Mouse (Mus musculus) forebrain, embryonic 11.5 days (tissue): ENCODE results near the gene Pdzd2. TPM values are rescaled to one million over a fixed set of nuclear protein-coding genes. Genes with fewer than 3 reads are reported as not detected.

Experiments
- ATAC-seq: fragments of 200-750 bp; cut with Nextera tagmentation; replicated peaks from 2 replicates; pipeline ENCODE4 v1.8.0; 2017; ENCODE audit warnings: moderate TSS enrichment; ENCODE audit not compliant: low FRiP score
- DNase-seq: peaks from one replicate; pipeline ENCODE4 v3.0.0-alpha.2; 2017; ENCODE audit warnings: low spot score
- H3K27ac ChIP-seq: fragments of 300-500 bp; sonication (generic); 2 replicates; pipeline ENCODE4 v1.5.1; 2014; ENCODE audit warnings: low read depth, low read length
- H3K27me3 ChIP-seq: fragments of 300-500 bp; sonication (generic); 2 replicates; pipeline ENCODE4 v1.6.1; 2014; ENCODE audit warnings: mild to moderate bottlenecking, low read length, mixed read lengths; ENCODE audit not compliant: control insufficient read depth, insufficient read depth
- H3K36me3 ChIP-seq: fragments of 300-500 bp; sonication (generic); 2 replicates; pipeline ENCODE4 v1.6.1; 2014; ENCODE audit warnings: mild to moderate bottlenecking, low read length, moderate library complexity, mixed read lengths; ENCODE audit not compliant: control insufficient read depth, insufficient read depth
- H3K4me1 ChIP-seq: fragments of 300-500 bp; sonication (generic); replicated peaks from 2 replicates; pipeline ENCODE4 v1.6.1; 2014; ENCODE audit warnings: low read length, mixed read lengths; ENCODE audit not compliant: control insufficient read depth, insufficient read depth
- H3K4me2 ChIP-seq: fragments of 300-500 bp; sonication (generic); 2 replicates; pipeline ENCODE4 v1.6.1; 2014; ENCODE audit warnings: low read depth, mild to moderate bottlenecking, low read length, moderate library complexity, mixed read lengths; ENCODE audit not compliant: severe bottlenecking
- H3K4me3 ChIP-seq: fragments of 300-500 bp; sonication (generic); 2 replicates; pipeline ENCODE4 v1.5.1; 2014; ENCODE audit warnings: low read depth, low read length
- H3K9ac ChIP-seq: fragments of 300-500 bp; sonication (generic); 2 replicates; pipeline ENCODE4 v1.6.1; 2014; ENCODE audit warnings: low read length
- H3K9me3 ChIP-seq: fragments of 300-500 bp; sonication (generic); 2 replicates; pipeline ENCODE4 v1.6.1; 2016; ENCODE audit warnings: low read length, mixed read lengths; ENCODE audit not compliant: control insufficient read depth
- WGBS: fragments of 180-500 bp; shearing (Covaris S2); extraction: QIAGEN DNeasy Blood & Tissue Kit; methylation state at CpG from one replicate; pipeline ENCODE4 v1.1.7; 2014; 5-methylcytosine and 5-hydroxymethylcytosine counted together
- polyA plus RNA-seq: library from polyadenylated mRNA; unstranded; fragments of >200 nt; fragmentation: Nextera tagmentation; extraction: Ambion mirVana; gene quantifications from 2 replicates; pipeline ENCODE4 v1.2.1, GENCODE M21; 2014

Gene Pdzd2
- polyA plus RNA-seq, 1 experiment from 2014 or later, result 6.0 TPM

DNA sequence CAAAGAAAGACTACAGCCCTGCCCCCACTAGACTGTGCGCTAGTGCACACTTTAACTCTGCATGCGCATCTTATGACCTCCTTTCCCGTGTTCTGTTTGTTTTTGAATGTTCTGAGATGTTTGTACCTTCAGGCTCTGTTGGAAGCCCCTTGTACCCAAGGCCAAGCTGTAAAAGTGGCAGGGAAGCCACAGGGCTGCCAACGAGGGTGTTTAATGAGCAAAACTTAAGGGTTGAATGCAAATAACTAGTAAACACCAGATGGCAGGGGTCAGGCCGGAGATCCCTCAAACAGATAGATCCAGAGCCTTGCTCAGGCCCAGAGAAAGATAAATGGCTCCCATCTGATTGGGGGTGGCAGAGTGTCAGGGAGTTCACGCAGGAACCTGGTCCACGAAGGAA lies 42.0 kb downstream of the Pdzd2 start:
- no peak for ATAC-seq
- Histone ChIP-seq H3K9ac (no peak overlapping the region), H3K4me2 (no peak overlapping the region), H3K9me3 (no peaks in the 10 kb centered on the region), H3K27ac (no peak overlapping the region), H3K4me1 (no peaks in the 10 kb centered on the region; the same call in 1 of the 2 replicates), H3K27me3 (no peaks in the 10 kb centered on the region), H3K4me3 (no peak overlapping the region), H3K36me3 (no peaks in the 10 kb centered on the region; the same call in 1 of the 2 replicates)
- 73% methylated on average over 7 of the region's 7 CpGs for WGBS
- no peak for DNase-seq

DNA sequence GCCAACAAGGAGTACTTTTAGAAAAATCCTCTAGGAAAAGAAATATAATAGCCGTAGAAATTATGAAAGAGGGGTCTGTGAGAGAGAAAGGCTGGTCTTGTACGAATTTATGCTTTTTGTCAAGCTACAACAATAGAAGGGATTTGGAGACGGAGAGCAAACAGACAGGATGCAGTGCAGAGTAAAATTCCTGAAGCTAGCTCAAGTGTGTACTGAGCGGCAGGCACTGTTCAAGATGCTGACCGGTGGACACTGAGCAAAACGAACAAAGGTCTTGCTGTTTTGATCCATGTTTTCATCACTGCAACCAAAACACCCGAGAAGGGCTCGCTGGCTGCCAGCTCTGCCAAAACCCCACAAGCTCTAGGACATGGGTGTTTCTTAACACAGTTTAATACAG lies 42.8 kb downstream of the Pdzd2 start:
- Histone ChIP-seq H3K9ac (no peak overlapping the region), H3K4me2 (no peak overlapping the region), H3K4me1 (no peaks in the 10 kb centered on the region; the same call in 1 of the 2 replicates), H3K36me3 (no peaks in the 10 kb centered on the region; the same call in 1 of the 2 replicates), H3K27ac (no peak overlapping the region), H3K27me3 (no peaks in the 10 kb centered on the region), H3K9me3 (no peaks in the 10 kb centered on the region), H3K4me3 (no peak overlapping the region)
- DNase-seq, result no peak
- 33% methylated on average over 8 of the region's 8 CpGs for WGBS
- ATAC-seq, result no peak

DNA sequence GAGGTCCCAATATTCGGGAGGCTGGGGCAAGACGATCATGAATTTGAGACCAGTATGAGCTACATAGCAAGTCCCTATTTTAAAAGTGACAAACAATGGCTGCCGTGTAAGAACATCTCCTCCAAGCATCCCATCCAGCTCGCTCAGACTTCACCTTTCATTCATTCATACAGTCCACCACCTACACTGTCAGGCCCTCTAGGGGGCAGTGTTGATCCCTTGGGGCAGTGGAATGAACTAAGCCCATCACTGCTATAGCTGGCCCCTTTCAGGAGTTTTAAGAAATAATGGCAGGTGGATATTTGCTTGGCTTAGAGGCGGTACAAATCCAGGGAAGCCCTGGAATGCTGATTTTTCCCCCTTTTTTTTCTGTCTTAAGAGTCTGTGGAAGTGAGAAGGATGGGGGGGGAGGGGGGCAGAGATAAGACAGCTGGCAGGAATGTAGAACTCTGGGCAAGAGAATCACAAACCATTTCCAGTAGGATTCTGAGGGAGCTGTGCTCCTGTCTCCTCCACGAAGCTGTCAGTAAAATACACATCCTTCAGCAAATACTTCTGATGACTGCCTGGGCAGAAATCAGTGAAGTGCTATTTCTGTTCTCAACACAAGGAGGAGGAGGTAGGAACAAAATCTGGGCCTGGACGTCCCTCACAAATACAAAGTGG lies 49.9 kb downstream of the Pdzd2 start:
- no peak for DNase-seq
- Histone ChIP-seq H3K27me3 (no peaks in the 10 kb centered on the region), H3K4me1 (no peaks in the 10 kb centered on the region), H3K9ac (no peak overlapping the region), H3K27ac (no peak overlapping the region), H3K9me3 (no peaks in the 10 kb centered on the region), H3K4me2 (no peak overlapping the region), H3K36me3 (no peaks in the 10 kb centered on the region; the same call in 1 of the 2 replicates), H3K4me3 (no peak overlapping the region)
- 86% methylated on average over 7 of the region's 7 CpGs for WGBS
- ATAC-seq, result no peak

DNA sequence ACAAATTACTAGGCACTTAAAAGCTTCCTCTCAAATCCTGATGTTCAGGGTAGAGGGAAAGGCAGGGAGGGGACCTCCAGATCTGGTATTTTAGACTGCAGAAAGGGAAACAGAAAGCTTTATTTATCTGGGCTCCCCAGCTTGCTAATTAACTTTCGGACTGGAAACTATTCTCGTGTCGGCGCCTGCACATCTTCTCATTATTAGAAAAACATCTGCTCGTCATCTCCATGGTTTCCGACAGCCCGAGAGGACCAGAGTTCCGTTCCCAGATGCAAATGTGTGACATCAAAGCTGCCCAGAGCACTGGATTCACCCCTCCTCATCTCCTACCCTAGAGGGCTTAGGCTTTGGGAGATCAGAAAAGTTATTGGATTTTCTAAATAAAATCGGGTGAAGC lies 57.2 kb downstream of the Pdzd2 start:
- H3K36me3 ChIP-seq, result no peaks in the 10 kb centered on the region
- H3K4me1 ChIP-seq, result no peaks in the 10 kb centered on the region
- ATAC-seq, result no peak
- WGBS, result 64% methylated on average over 9 of the region's 9 CpGs
- H3K4me3 ChIP-seq, result no peak overlapping the region
- no peak for DNase-seq
- H3K9me3 ChIP-seq, result no peaks in the 10 kb centered on the region
- no peak overlapping the region for H3K9ac ChIP-seq
- no peak overlapping the region for H3K27ac ChIP-seq
- no peak overlapping the region for H3K4me2 ChIP-seq
- no peaks in the 10 kb centered on the region for H3K27me3 ChIP-seq

DNA sequence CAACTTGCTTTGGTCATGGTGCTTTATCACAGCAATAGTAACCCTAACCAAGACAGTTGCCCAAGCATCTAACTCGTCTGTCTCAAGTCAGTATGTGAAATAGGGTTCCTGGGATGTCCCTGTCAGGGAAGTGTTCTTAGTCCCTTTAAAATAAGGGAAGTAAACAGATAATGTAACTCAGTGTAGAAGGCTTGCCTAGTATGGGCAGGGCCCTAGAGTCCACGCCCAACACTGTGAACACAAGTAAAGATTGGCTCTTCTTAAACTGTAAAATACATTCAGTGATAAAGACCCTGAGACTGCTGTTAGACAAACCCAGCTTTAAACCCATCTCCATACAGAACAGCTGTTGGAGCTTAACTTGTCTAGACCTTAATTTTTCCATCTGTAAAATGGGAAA lies 57.8 kb downstream of the Pdzd2 start:
- Histone ChIP-seq H3K9me3 (no peaks in the 10 kb centered on the region), H3K4me1 (no peaks in the 10 kb centered on the region), H3K36me3 (no peaks in the 10 kb centered on the region), H3K4me2 (no peak overlapping the region), H3K4me3 (no peak overlapping the region), H3K9ac (no peak overlapping the region), H3K27ac (no peak overlapping the region), H3K27me3 (no peaks in the 10 kb centered on the region)
- WGBS, result 88% methylated on average over 2 of the region's 2 CpGs
- DNase-seq, result no peak
- no peak for ATAC-seq

DNA sequence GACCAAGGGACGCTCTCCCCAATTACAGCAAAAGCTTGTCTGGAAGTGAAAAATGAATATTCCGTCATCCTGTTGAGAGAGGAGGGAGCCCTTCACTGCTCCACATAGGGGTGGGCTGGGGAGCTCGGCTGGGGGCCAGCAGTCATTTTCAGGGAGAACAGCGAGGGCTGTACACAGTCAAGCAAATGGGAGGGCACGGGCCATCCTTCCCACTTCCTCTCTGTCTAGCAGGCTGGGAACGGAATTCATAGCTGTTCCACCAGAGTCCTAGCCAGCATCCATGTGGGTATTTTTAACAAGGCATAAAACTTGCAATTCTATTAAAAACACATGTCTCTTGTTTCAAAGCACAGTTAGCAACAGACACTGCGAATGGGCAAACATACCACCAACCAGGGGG lies 59.0 kb downstream of the Pdzd2 start:
- Histone ChIP-seq H3K4me2 (no peak overlapping the region), H3K9me3 (no peaks in the 10 kb centered on the region), H3K4me3 (no peak overlapping the region), H3K27ac (no peak overlapping the region), H3K9ac (no peak overlapping the region), H3K36me3 (no peaks in the 10 kb centered on the region), H3K4me1 (no peaks in the 10 kb centered on the region), H3K27me3 (no peaks in the 10 kb centered on the region)
- no peak for ATAC-seq
- DNase-seq, result no peak
- 80% methylated on average over 7 of the region's 7 CpGs for WGBS

DNA sequence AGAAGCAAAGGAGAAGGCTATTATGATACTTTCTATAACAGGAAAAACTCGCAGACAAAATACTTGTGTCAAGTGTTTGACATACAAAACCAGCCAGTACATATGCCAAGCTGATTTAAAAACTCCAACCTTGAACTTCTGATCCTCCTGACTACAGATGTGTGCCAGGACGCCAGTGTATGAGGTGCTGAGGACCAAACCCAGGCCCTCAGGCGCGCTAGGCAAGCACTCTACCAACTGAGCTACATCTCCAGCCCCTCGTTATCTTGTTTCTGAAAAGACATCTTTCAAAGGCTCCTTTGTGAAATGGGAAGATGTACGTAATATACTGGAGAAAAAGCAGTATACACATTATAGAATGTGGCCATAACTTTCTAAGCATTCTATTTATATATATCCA lies 59.7 kb downstream of the Pdzd2 start:
- Histone ChIP-seq H3K4me2 (no peak overlapping the region), H3K36me3 (no peaks in the 10 kb centered on the region), H3K9me3 (no peaks in the 10 kb centered on the region), H3K27me3 (no peaks in the 10 kb centered on the region), H3K9ac (no peak overlapping the region), H3K4me1 (no peaks in the 10 kb centered on the region), H3K27ac (no peak overlapping the region), H3K4me3 (no peak overlapping the region)
- 80% methylated on average over 6 of the region's 6 CpGs for WGBS
- DNase-seq (no peak), ATAC-seq (no peak)

DNA sequence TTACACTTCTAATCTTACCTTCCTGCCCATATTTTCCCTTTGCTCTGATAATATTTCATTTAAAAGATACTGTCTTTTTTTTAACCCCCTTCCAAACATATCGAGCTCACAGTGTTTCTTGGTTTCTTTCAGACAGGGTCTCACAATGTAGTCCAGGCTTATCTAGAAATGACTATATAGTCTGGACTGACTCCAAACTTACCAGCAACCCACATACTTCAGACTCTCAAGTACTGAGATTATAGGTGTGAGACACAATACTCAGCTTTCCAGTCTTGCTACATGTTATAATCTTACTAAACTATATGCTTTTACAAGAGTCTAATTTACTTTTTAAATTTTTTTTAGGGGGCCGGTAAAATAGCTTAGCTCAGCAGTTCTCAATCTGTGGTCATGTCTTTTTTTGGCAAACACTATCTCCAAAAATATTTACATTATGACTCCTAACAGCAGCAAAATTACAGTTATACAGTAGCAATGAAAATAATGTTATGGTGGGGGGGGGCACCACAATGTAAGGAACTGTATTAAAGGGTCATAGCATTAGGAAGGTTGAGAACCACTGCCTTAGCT lies 61.1 kb downstream of the Pdzd2 start:
- 90% methylated on average over 2 of the region's 2 CpGs for WGBS
- Histone ChIP-seq H3K4me3 (no peak overlapping the region), H3K36me3 (no peaks in the 10 kb centered on the region), H3K4me1 (no peaks in the 10 kb centered on the region), H3K9me3 (no peaks in the 10 kb centered on the region), H3K4me2 (no peak overlapping the region), H3K27me3 (no peaks in the 10 kb centered on the region), H3K27ac (no peak overlapping the region), H3K9ac (no peak overlapping the region)
- DNase-seq (no peak), ATAC-seq (no peak)

DNA sequence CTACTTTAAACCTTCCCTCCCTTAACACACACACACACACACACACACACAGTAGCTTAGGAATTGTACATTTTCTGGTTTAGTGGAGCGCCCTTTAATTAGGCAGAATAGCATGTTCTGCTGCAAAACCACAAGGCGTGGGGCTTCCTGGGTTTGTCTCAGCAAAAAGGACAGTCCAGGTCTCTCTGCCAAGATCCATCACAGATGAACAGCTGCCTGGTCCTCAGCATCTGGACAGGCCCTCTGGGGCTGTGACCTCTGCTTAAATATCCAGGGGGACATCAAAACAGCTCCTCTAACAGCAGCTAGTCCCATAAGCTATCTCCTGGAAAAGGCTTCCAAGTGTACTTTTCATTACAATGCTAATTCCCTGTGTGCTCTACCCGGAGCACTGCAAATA lies 64.4 kb downstream of the Pdzd2 start:
- H3K27ac ChIP-seq, result no peak overlapping the region
- no peak overlapping the region for H3K4me3 ChIP-seq
- no peak overlapping the region for H3K4me2 ChIP-seq
- WGBS, result 81% methylated on average over 3 of the region's 3 CpGs
- H3K27me3 ChIP-seq, result no peaks in the 10 kb centered on the region
- ATAC-seq (no peak), DNase-seq (no peak)
- H3K9me3 ChIP-seq, result no peaks in the 10 kb centered on the region
- no peaks in the 10 kb centered on the region for H3K36me3 ChIP-seq
- H3K9ac ChIP-seq, result no peak overlapping the region
- H3K4me1 ChIP-seq, result no peaks in the 10 kb centered on the region
